In the genomic region with DNA sequence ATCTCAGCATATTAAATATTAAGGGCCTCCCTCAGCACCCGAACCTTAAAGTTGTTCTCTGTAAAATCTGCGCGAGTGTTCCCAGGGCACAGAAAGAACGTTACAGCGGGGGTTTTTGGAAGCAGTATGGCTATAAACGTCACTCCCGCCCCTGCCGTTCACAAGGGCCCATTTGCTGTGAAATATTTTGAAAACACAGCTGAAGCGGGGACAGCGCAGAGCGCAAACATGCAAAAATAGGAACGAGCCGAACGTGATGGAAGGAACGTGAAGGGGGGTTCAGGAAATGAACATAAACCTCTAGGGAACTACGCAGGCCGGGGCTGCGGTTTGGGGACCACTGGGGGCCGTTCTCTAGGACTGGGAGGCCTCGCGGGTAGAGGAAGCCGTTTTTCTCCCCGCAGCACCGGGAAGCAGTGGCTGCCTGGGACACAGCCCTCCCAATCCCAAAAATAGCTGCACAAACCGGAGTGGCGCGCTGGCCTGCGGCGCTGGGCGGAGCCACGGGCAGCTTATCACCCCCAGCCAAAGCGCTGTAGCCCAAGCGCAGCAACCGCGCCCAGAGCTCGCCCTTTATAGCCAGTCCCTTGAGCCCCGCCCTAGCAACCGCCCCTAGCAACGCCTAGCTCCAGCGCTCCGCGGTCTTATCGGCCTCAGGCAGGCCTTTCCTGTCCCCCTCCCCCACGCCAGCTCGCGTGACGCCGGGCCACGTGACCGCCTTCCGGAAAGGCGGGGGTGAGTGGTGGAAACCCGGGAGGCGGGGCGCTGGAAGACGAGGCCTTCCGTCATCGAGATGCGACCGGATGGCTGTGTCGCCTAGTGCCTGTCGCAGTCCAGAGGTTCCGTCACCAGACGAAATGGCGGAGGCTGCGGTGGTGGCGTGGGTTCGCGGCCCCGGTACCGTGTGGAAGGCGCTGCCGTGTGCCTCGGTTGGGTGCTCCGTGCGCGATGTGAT, we compare ENCODE assay signal across 8 mouse cellular contexts. TPM values are rescaled to one million over a fixed set of nuclear protein-coding genes. Genes with fewer than 3 reads are reported as not detected.
DNase-seq lines count a peak whose midpoint lies in the region; ATAC-seq lines count a peak whose summit lies in the region.

A gene (plus strand): TSS at position 812 of the 955 bp plus-strand sequence.

- H3K9ac ChIP-seq in hindbrain, embryonic 16.5 days (ENCODE audit: low read depth, low read length), result peak within 1 kb of the TSS; percentile 78

- H3K4me1 ChIP-seq in hindbrain, embryonic 16.5 days (ENCODE audit: control insufficient read depth, insufficient read depth, low read depth, low read length), result peaks cover 35% of the 10 kb centered on the region

- H3K36me3 ChIP-seq in hindbrain, embryonic 16.5 days (ENCODE audit: control insufficient read depth, insufficient read depth, low read length), result no peaks in the 10 kb centered on the region; the same call in 1 of the 2 replicates
- H3K36me3 ChIP-seq in macrophage (ENCODE audit: inconsistent target), result peaks cover 3% of the 10 kb centered on the region; the same call in 1 of the 2 replicates

- under 1% methylated on average over 74 of the region's 77 CpGs for WGBS in hindbrain, embryonic 16.5 days
- WGBS in macrophage (ENCODE audit: missing documents), result 1% methylated on average over 77 of the region's 77 CpGs

- H3K9me3 ChIP-seq in hindbrain, embryonic 16.5 days (ENCODE audit: control insufficient read depth, low read length), result no peaks in the 10 kb centered on the region

- H3K4me3 ChIP-seq in hindbrain, embryonic 16.5 days (ENCODE audit: low read length), result peak within 1 kb of the TSS; percentile 71
- H3K4me3 ChIP-seq in macrophage (ENCODE audit: inconsistent target), result peak within 1 kb of the TSS; percentile 90

- peak within 1 kb of the TSS; percentile 100 for H3K27ac ChIP-seq in hindbrain, embryonic 16.5 days (ENCODE audit: low read depth, low read length)
- peak within 1 kb of the TSS; percentile 98 for H3K27ac ChIP-seq in macrophage

- peak; percentile 99 for DNase-seq in WW6 (ENCODE audit: low read depth, low spot score)
- peak; percentile 100 for DNase-seq in cerebellum, postnatal 4 days (ENCODE audit: low spot score in 2 of 2)
- DNase-seq in gastrocnemius, adult 18-20 months (ENCODE audit: low spot score), result peak; percentile 100
- DNase-seq in left cerebral cortex, adult 18-20 months (ENCODE audit: low spot score in 2 of 2), result peak; percentile 100
- DNase-seq in right cerebral cortex, adult 18-20 months, result peak; percentile 100
- DNase-seq in urinary bladder, postnatal 10 days (ENCODE audit: low spot score), result peak; percentile 100

- H3K27me3 ChIP-seq in hindbrain, embryonic 16.5 days (replicated peaks; ENCODE audit: control insufficient read depth, insufficient read depth, low read length), result no peaks in the 10 kb centered on the region

- peak; percentile 97 for ATAC-seq in hindbrain, embryonic 16.5 days

- peaks cover 46% of the 10 kb centered on the region for H3K79me2 ChIP-seq in macrophage (ENCODE audit: inconsistent target)

- peak within 1 kb of the TSS; percentile 82 for H3K4me2 ChIP-seq in hindbrain, embryonic 16.5 days (ENCODE audit: low read length)

RNA-seq across cellular contexts. Expression of the gene that starts here (rescaled TPM):
- 1 to 10 TPM; 7.1 to 9.6 TPM for total RNA-seq in gastrocnemius, adult 18-20 months (2021)
- polyA plus RNA-seq in hindbrain, embryonic 16.5 days (2015; fragmentation: Nextera tagmentation; extraction: Ambion mirVana), result 28.7 and 32.2 TPM in 2 replicates
- total RNA-seq in left cerebral cortex, adult 18-20 months (2021), result 10 to 100 TPM; 20.9 to 25.7 TPM
- total RNA-seq in macrophage (2018; cell fraction: chromatin; rRNA removed), result 100 to 1,000 TPM in 9 of 26 experiments, 10 to 100 TPM in 17; 26.5 to 185 (median 73.7) TPM
- 10 to 100 TPM; 20.3 to 76.1 (median 33.2) TPM for total RNA-seq in macrophage (2018; cell fraction: cytosol; rRNA removed)
- total RNA-seq in macrophage (2018; cell fraction: nucleus; rRNA removed), result 100 to 1,000 TPM in 4 of 26 experiments, 10 to 100 TPM in 22; 19.6 to 128 (median 61.7) TPM
- polyA plus RNA-seq in macrophage (2018), result 14.4 to 20.0 TPM (median 18.7 TPM) in 3 replicates

Comparison
In these comparisons a context has a peak if more than half of its experiments do, and no peak if none do; other contexts are left out.
1. Peak in every context shown above with its lines: DNase-seq, ATAC-seq, H3K4me3 ChIP-seq and H3K27ac ChIP-seq.